Mouse (Mus musculus) B cell, adult 67 days (primary cell): ENCODE results near the gene Cap2. TPM values are rescaled to one million over a fixed set of nuclear protein-coding genes. Genes with fewer than 3 reads are reported as not detected.

Experiments used
- total RNA-seq, 2 experiments: library from RNA; stranded (reverse); gene quantifications; 4 replicates each; pipeline ENCODE4 v1.2.4; 2023

The Cap2 gene
- not detected for total RNA-seq

GRCm38 (mm10) chr13:46501800-46502389, at the start of gene Cap2:
Gene Cap2, plus strand, starts transcription at chr13:46501848.

GRCm38 (mm10) chr13:46669048-46669619, 167.5 kb downstream of the Cap2 start, which contains the start of gene Fam8a1:
Gene Fam8a1, plus strand, starts transcription at chr13:46669522.

Other genes starting within 250 kb of the Cap2 start
- gene Stmnd1, start 228.1 kb upstream of the Cap2 start, total RNA-seq = not detected
- 1 to 10 TPM; 1.8 to 4.4 TPM for gene Rbm24, start 83.4 kb upstream of the Cap2 start, total RNA-seq
- gene Fam8a1, start 167.7 kb downstream of the Cap2 start, total RNA-seq = 10 to 100 TPM; 31.8 to 33.5 TPM
- 100 to 1,000 TPM; 278 to 313 TPM for gene Nup153, start 226.1 kb downstream of the Cap2 start, total RNA-seq